Mouse (Mus musculus): Measurements from ENCODE around the gene Gm9803. TPM values are rescaled to one million over a fixed set of nuclear protein-coding genes. Genes with fewer than 3 reads are reported as not detected.

Gm9803 gene
- polyA plus RNA-seq, 1 experiment, result 24.6 TPM

Other genes with a start within 250 kb of the Gm9803 start
- 4.6 and 5.0 TPM in 2 replicates for gene Bend3, start 45.3 kb upstream of the Gm9803 start, polyA plus RNA-seq (2012; rRNA removed)
- gene 1700021F05Rik, start 16.9 kb downstream of the Gm9803 start, polyA plus RNA-seq (2012; rRNA removed), result 40.7 and 46.0 TPM in 2 replicates
- 42.8 and 43.2 TPM in 2 replicates for gene Cd24a, start 54.2 kb downstream of the Gm9803 start, polyA plus RNA-seq (2012; rRNA removed)